ENCODE assay signal across 9 mouse cellular contexts in genomic region chr8:71719928-71720457, GRCm38 (mm10). TPM values are rescaled to one million over a fixed set of nuclear protein-coding genes. Genes with fewer than 3 reads are reported as not detected.
DNase-seq lines count a peak whose midpoint lies in the region; ATAC-seq lines count a peak whose summit lies in the region.
"Had no signal": no experiment of that assay in that cellular context is flagged by ENCODE, and none has a peak within 500 bp of the region (broad histone marks: within the 10 kb centered on the region; RNA-seq: fewer than 3 reads in every experiment).

No protein-coding gene starts in this region.

- peaks cover 6% of the 10 kb centered on the region for H3K27me3 ChIP-seq in hindbrain, embryonic 12.5 days
- peaks cover 22% of the 10 kb centered on the region for H3K27me3 ChIP-seq in limb, embryonic 13.5 days
- peaks cover 25% of the 10 kb centered on the region for H3K27me3 ChIP-seq in heart, embryonic 11.5 days (ENCODE audit: control insufficient read depth, insufficient read depth, low read length)

- H3K4me3 ChIP-seq in hindbrain, embryonic 12.5 days, result 0 out of 2 replicates have a peak overlapping the region, but pooled peaks have one; percentile 2
- no peak overlapping the region for H3K4me3 ChIP-seq in limb, embryonic 13.5 days
- no peak overlapping the region for H3K4me3 ChIP-seq in heart, embryonic 11.5 days (ENCODE audit: low read depth, low read length)
- H3K4me3 ChIP-seq: myocyte had no signal

- peaks cover 58% of the 10 kb centered on the region for H3K4me1 ChIP-seq in hindbrain, embryonic 12.5 days
- peaks cover 17% of the 10 kb centered on the region for H3K4me1 ChIP-seq in limb, embryonic 13.5 days
- H3K4me1 ChIP-seq in heart, embryonic 11.5 days (ENCODE audit: control insufficient read depth, insufficient read depth, low read length), result no peaks in the 10 kb centered on the region

- H3K36me3 ChIP-seq in hindbrain, embryonic 12.5 days, result peaks cover 18% of the 10 kb centered on the region
- H3K36me3 ChIP-seq in limb, embryonic 13.5 days, result no peaks in the 10 kb centered on the region
- H3K36me3 ChIP-seq in heart, embryonic 11.5 days (ENCODE audit: control insufficient read depth, insufficient read depth, low read length), result no peaks in the 10 kb centered on the region

- no peak overlapping the region for H3K9ac ChIP-seq in hindbrain, embryonic 12.5 days
- no peak overlapping the region for H3K9ac ChIP-seq in limb, embryonic 13.5 days
- H3K9ac ChIP-seq in heart, embryonic 11.5 days (ENCODE audit: low read depth, low read length), result no peak overlapping the region

- peak overlapping the region; percentile 34 for H3K4me2 ChIP-seq in hindbrain, embryonic 12.5 days (replicated peaks)
- H3K4me2 ChIP-seq in limb, embryonic 13.5 days (replicated peaks), result no peak overlapping the region
- no peak overlapping the region for H3K4me2 ChIP-seq in heart, embryonic 11.5 days

- 28% methylated on average over 7 of the region's 7 CpGs for WGBS in hindbrain, embryonic 12.5 days
- 32% methylated on average over 7 of the region's 7 CpGs for WGBS in limb, embryonic 13.5 days
- 41% methylated on average over 7 of the region's 7 CpGs for WGBS in heart, embryonic 11.5 days (ENCODE audit: insufficient replicate concordance)

- no peaks in the 10 kb centered on the region for H3K9me3 ChIP-seq in hindbrain, embryonic 12.5 days (replicated peaks)
- H3K9me3 ChIP-seq in limb, embryonic 13.5 days, result no peaks in the 10 kb centered on the region
- H3K9me3 ChIP-seq in heart, embryonic 11.5 days (replicated peaks; ENCODE audit: control insufficient read depth, low read length), result no peaks in the 10 kb centered on the region

- peak; percentile 83 for ATAC-seq in hindbrain, embryonic 12.5 days (ENCODE audit: low FRiP score)
- ATAC-seq in limb, embryonic 13.5 days (ENCODE audit: low FRiP score, low read depth), result peak; percentile 20; the same call in 1 of the 2 replicates
- ATAC-seq in heart, embryonic 11.5 days (replicated peaks; ENCODE audit: insufficient number of reproducible peaks, low FRiP score, low TSS enrichment), result no peak
- ATAC-seq in granulocyte monocyte progenitor cell, adult 5-6 weeks (replicated peaks; ENCODE audit: poor library complexity, severe bottlenecking), result no peak

- DNase-seq in layer of hippocampus, adult 11-12 months (ENCODE audit: low spot score), result peak; percentile 70
- no peak for DNase-seq in layer of hippocampus, adult 9-10 months (ENCODE audit: low spot score)
- peak; percentile 84 for DNase-seq in right cerebral cortex, postnatal 4 days
- no peak for DNase-seq in cerebellum, adult 11 months

- peak overlapping the region; percentile 61 for H3K27ac ChIP-seq in hindbrain, embryonic 12.5 days
- H3K27ac ChIP-seq in limb, embryonic 13.5 days, result no peak overlapping the region
- H3K27ac ChIP-seq in heart, embryonic 11.5 days (ENCODE audit: low read depth, low read length), result no peak overlapping the region

RNA-seq across cellular contexts. Expression of gene Fcho1, which starts 5.5 kb away (rescaled TPM):
- 38.4 and 39.4 TPM in 2 replicates for polyA plus RNA-seq in hindbrain, embryonic 12.5 days (2016; fragmentation: Nextera tagmentation; extraction: Ambion mirVana)
- polyA plus RNA-seq in limb, embryonic 13.5 days (2015; fragmentation: Nextera tagmentation; extraction: Ambion mirVana), result 4.0 and 4.8 TPM in 2 replicates
- 0.83 and 1.2 TPM in 2 replicates for polyA plus RNA-seq in heart, embryonic 11.5 days (2014; fragmentation: Nextera tagmentation; extraction: Ambion mirVana)
- total RNA-seq in granulocyte monocyte progenitor cell, adult 5-6 weeks (2014; fragmentation: Nextera tagmentation), result 62.4 and 98.0 TPM in 2 replicates
- total RNA-seq in granulocyte monocyte progenitor cell, adult 5-6 weeks (2017), result 39.8 and 76.7 TPM in 2 replicates
- polyA plus RNA-seq: myocyte had no signal

RNA-seq across cellular contexts. Expression of gene B3gnt3, which starts 18.4 kb away (rescaled TPM):
- polyA plus RNA-seq in hindbrain, embryonic 12.5 days (2016; fragmentation: Nextera tagmentation; extraction: Ambion mirVana), result 0.59 and 0.86 TPM in 2 replicates
- polyA plus RNA-seq in limb, embryonic 13.5 days (2015; fragmentation: Nextera tagmentation; extraction: Ambion mirVana), result 0.77 and 0.92 TPM in 2 replicates
- 1.4 and 1.8 TPM in 2 replicates for polyA plus RNA-seq in heart, embryonic 11.5 days (2014; fragmentation: Nextera tagmentation; extraction: Ambion mirVana)
- 1.4 TPM in 1 of 2 replicates, not detected in the other for total RNA-seq in granulocyte monocyte progenitor cell, adult 5-6 weeks (2014; fragmentation: Nextera tagmentation)
- total RNA-seq in granulocyte monocyte progenitor cell, adult 5-6 weeks (2017), result 0.39 TPM in 1 of 2 replicates, not detected in the other

RNA-seq across cellular contexts. Expression of gene Insl3, which starts 31.0 kb away (rescaled TPM):
- polyA plus RNA-seq in hindbrain, embryonic 12.5 days (2016; fragmentation: Nextera tagmentation; extraction: Ambion mirVana), result 0.69 TPM in 1 of 2 replicates, not detected in the other
- 0.48 and 0.55 TPM in 2 replicates for polyA plus RNA-seq in limb, embryonic 13.5 days (2015; fragmentation: Nextera tagmentation; extraction: Ambion mirVana)
- polyA plus RNA-seq in heart, embryonic 11.5 days (2014; fragmentation: Nextera tagmentation; extraction: Ambion mirVana), result 0.61 and 0.89 TPM in 2 replicates
- total RNA-seq in granulocyte monocyte progenitor cell, adult 5-6 weeks (2014; fragmentation: Nextera tagmentation), result 14.1 and 16.3 TPM in 2 replicates
- total RNA-seq in granulocyte monocyte progenitor cell, adult 5-6 weeks (2017), result 1.2 and 4.4 TPM in 2 replicates

RNA-seq across cellular contexts. Expression of gene Jak3, which starts 43.9 kb away (rescaled TPM):
- polyA plus RNA-seq in hindbrain, embryonic 12.5 days (2016; fragmentation: Nextera tagmentation; extraction: Ambion mirVana), result 3.7 and 3.8 TPM in 2 replicates
- 3.4 and 4.2 TPM in 2 replicates for polyA plus RNA-seq in limb, embryonic 13.5 days (2015; fragmentation: Nextera tagmentation; extraction: Ambion mirVana)
- 4.9 and 5.3 TPM in 2 replicates for polyA plus RNA-seq in heart, embryonic 11.5 days (2014; fragmentation: Nextera tagmentation; extraction: Ambion mirVana)
- 10.9 and 17.5 TPM in 2 replicates for total RNA-seq in granulocyte monocyte progenitor cell, adult 5-6 weeks (2014; fragmentation: Nextera tagmentation)
- 7.2 and 8.1 TPM in 2 replicates for total RNA-seq in granulocyte monocyte progenitor cell, adult 5-6 weeks (2017)

RNA-seq across cellular contexts. Expression of gene Unc13a, which starts 48.4 kb away (rescaled TPM):
- 13.9 and 16.1 TPM in 2 replicates for polyA plus RNA-seq in hindbrain, embryonic 12.5 days (2016; fragmentation: Nextera tagmentation; extraction: Ambion mirVana)
- polyA plus RNA-seq in limb, embryonic 13.5 days (2015; fragmentation: Nextera tagmentation; extraction: Ambion mirVana), result 0.75 and 0.77 TPM in 2 replicates
- 0.63 and 0.65 TPM in 2 replicates for polyA plus RNA-seq in heart, embryonic 11.5 days (2014; fragmentation: Nextera tagmentation; extraction: Ambion mirVana)
- 0.60 TPM in 1 of 2 replicates, not detected in the other for total RNA-seq in granulocyte monocyte progenitor cell, adult 5-6 weeks (2014; fragmentation: Nextera tagmentation)
- 0.04 and 1.8 TPM in 2 replicates for total RNA-seq in granulocyte monocyte progenitor cell, adult 5-6 weeks (2017)

Comparison
In these comparisons a context has a peak if more than half of its experiments do, and no peak if none do; other contexts are left out.
1. DNase-seq: peak in layer of hippocampus, adult 11-12 months (single experiment) and right cerebral cortex, postnatal 4 days (single experiment); none in layer of hippocampus, adult 9-10 months (single experiment) and cerebellum, adult 11 months (single experiment).
2. ATAC-seq: peak in hindbrain, embryonic 12.5 days (single experiment) and limb, embryonic 13.5 days (single experiment); none in heart, embryonic 11.5 days (single experiment) and granulocyte monocyte progenitor cell, adult 5-6 weeks (single experiment).